Mouse (Mus musculus) midbrain, embryonic 12.5 days (tissue): ENCODE results near the gene Taok1. TPM values are rescaled to one million over a fixed set of nuclear protein-coding genes. Genes with fewer than 3 reads are reported as not detected.

Experiments used
- ATAC-seq: fragments of 200-750 bp; cut with Nextera tagmentation; 2 replicates; pipeline ENCODE4 v1.8.0; 2017; ENCODE audit warnings: low read depth, moderate TSS enrichment, moderate library complexity; ENCODE audit not compliant: low FRiP score
- H3K27ac ChIP-seq: fragments of 300-500 bp; sonication (generic); replicated peaks from 2 replicates; pipeline ENCODE4 v1.5.1; 2016; ENCODE audit warnings: mild to moderate bottlenecking
- H3K27me3 ChIP-seq: fragments of 300-500 bp; sonication (generic); 2 replicates; pipeline ENCODE4 v1.6.1; 2016; ENCODE audit warnings: mild to moderate bottlenecking
- H3K36me3 ChIP-seq: fragments of 300-500 bp; sonication (generic); 2 replicates; pipeline ENCODE4 v1.6.1; 2016
- H3K4me1 ChIP-seq: fragments of 300-500 bp; sonication (generic); 2 replicates; pipeline ENCODE4 v1.6.1; 2016
- H3K4me2 ChIP-seq: fragments of 300-500 bp; sonication (generic); replicated peaks from 2 replicates; pipeline ENCODE4 v1.6.1; 2016; ENCODE audit warnings: mild to moderate bottlenecking, moderate library complexity
- H3K4me3 ChIP-seq: fragments of 300-500 bp; sonication (generic); 2 replicates; pipeline ENCODE4 v1.5.1; 2016; ENCODE audit warnings: mild to moderate bottlenecking
- H3K9ac ChIP-seq: fragments of 300-500 bp; sonication (generic); replicated peaks from 2 replicates; pipeline ENCODE4 v1.6.1; 2016; ENCODE audit warnings: mild to moderate bottlenecking, moderate library complexity
- H3K9me3 ChIP-seq: fragments of 300-500 bp; sonication (generic); 2 replicates; pipeline ENCODE4 v1.6.1; 2016; ENCODE audit warnings: mild to moderate bottlenecking
- WGBS: fragments of 180-500 bp; shearing (Covaris S2); methylation state at CpG from one replicate; pipeline ENCODE4 v1.1.7; 2016; 5-methylcytosine and 5-hydroxymethylcytosine counted together
- polyA plus RNA-seq: library from polyadenylated mRNA; unstranded; fragments of >200 nt; fragmentation: Nextera tagmentation; extraction: Ambion mirVana; gene quantifications from 2 replicates; pipeline ENCODE4 v1.2.1, GENCODE M21; 2016

The Taok1 gene
- polyA plus RNA-seq, 1 experiment from 2014 or later, result 23.9 TPM

DNA sequence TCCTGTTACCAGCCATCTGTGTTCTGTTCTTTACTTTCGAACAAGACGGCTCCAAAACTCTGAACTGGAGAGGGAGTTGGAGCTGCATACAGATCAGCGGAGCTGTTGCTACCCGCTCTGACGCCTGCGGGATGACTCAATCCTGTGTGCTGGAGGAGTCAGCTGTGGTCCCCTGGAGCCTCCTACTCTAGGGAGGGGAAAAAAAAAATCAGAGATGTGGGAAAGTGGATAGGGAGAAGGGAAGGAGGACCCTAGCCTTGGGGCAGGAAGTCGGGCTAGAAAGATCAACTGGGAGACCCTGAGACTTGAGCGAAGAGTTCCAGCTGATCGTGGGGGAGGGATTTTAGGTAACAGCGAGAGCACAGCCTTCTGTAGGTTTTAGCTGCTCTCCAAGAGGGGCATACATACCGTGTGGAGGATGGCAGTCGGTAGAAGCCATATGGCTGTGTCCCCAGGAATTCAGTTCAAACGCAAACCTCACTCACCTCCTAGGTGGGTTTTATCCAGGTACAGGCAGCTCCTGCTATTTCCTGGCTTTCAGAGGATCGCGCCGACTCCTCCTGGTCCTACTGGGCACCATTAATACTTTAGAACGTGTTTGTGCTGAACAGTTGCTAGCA, 16.9 kb upstream of the Taok1 start:
- Histone ChIP-seq H3K4me2 (peak overlapping the region; percentile 68), H3K4me1 (peaks cover 27% of the 10 kb centered on the region), H3K9me3 (no peaks in the 10 kb centered on the region), H3K27ac (peak overlapping the region; percentile 72), H3K4me3 (peak overlapping the region; percentile 34), H3K36me3 (no peaks in the 10 kb centered on the region), H3K9ac (peak overlapping the region; percentile 41; the same call in 1 of the 2 replicates), H3K27me3 (0 out of 2 replicates have a peak, but pooled peaks cover 5% of the 10 kb centered on the region)
- ATAC-seq, result peak; percentile 74; the same call in 1 of the 2 replicates
- under 1% methylated on average over 17 of the region's 17 CpGs for WGBS

DNA sequence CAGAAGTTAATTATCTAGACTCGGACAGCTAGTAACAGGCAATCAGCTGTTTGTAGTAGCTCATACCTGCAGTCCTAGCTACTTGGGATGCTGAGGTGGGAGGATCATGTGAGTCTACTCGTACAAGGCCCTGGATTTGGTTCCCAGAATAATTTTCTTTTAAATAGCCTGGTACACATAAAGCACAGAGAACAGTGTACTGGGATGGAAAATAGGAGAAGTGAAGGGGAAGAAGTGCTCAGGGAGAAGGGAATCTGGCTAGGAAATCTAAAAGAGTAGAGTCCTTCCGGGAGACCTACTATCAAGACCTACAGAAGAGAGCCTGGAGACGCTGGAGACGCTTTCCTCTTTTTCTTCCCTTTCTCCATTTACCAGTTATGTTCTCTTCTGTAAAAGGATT, 16.4 kb upstream of the Taok1 start:
- Histone ChIP-seq H3K27ac (peak overlapping the region; percentile 72), H3K36me3 (no peaks in the 10 kb centered on the region), H3K27me3 (0 out of 2 replicates have a peak, but pooled peaks cover 5% of the 10 kb centered on the region), H3K4me3 (peak overlapping the region; percentile 34), H3K4me2 (peak overlapping the region; percentile 68), H3K9me3 (no peaks in the 10 kb centered on the region), H3K9ac (peak overlapping the region; percentile 41; the same call in 1 of the 2 replicates), H3K4me1 (peaks cover 27% of the 10 kb centered on the region)
- 23% methylated on average over 5 of the region's 5 CpGs for WGBS
- ATAC-seq, result no peak

DNA sequence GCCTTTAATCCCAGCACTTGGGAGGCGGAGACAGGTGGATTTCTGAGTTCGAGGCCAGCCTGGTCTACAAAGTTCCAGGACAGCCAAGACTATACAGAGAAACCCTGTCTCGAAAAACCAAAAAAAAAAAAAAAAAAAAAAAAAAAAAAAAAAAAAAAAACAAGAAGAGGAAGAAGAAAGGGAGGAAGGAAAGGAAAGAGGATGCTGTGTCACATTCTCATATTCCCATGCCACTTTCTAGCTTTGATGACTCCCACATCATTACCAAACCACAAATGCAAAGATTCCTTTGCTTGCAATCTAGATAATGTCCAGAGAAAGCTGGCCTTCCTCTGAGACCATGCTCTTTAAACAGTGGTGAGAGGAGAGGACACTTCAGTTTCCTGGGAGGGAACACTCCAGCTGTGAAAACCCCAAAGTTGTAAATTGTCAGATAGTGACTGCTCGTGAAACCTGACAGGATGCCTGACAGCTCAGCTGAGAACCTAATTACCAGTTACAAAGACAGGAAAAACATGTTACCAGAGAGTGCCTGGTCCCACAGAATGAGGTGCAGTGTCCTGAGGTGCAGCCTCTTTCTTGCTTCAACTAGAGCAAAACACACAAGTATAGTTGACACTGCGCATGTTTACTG, 14.4 kb upstream of the Taok1 start:
- Histone ChIP-seq H3K4me1 (peaks cover 27% of the 10 kb centered on the region), H3K4me2 (no peak overlapping the region), H3K36me3 (no peaks in the 10 kb centered on the region), H3K4me3 (no peak overlapping the region), H3K9ac (no peak overlapping the region), H3K9me3 (no peaks in the 10 kb centered on the region), H3K27me3 (no peaks in the 10 kb centered on the region), H3K27ac (no peak overlapping the region)
- 74% methylated on average over 4 of the region's 5 CpGs for WGBS
- no peak for ATAC-seq

DNA sequence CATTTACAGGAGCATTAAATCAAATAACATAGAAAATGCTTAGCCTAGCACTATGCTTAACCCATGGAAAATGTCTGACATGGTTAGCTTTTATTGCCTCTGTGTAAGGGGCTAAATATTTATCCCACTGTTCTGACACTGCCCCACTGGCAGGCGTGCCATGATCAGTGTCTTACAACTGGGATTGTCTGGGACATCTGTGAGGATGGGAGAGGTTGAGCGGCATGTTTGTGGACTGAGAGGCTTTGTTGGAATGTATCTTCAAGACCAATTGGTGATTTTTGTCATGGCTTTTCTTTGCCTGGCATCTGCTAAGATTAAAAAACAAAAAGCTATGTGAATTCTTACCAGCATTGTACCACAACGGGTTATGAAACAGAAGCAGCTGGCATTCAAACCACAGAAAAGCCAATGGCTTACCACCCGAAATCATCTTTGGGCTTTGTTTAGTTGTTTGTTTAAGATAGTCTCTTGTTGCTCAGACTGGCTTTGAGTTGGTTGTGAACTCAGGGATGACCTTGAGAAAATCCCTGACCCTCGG, 7.5 kb upstream of the Taok1 start:
- Histone ChIP-seq H3K4me2 (no peak overlapping the region), H3K9me3 (no peaks in the 10 kb centered on the region), H3K36me3 (no peaks in the 10 kb centered on the region), H3K4me1 (no peaks in the 10 kb centered on the region), H3K9ac (no peak overlapping the region), H3K4me3 (no peak overlapping the region), H3K27ac (no peak overlapping the region), H3K27me3 (no peaks in the 10 kb centered on the region)
- no peak for ATAC-seq
- 74% methylated on average over 5 of the region's 5 CpGs for WGBS

DNA sequence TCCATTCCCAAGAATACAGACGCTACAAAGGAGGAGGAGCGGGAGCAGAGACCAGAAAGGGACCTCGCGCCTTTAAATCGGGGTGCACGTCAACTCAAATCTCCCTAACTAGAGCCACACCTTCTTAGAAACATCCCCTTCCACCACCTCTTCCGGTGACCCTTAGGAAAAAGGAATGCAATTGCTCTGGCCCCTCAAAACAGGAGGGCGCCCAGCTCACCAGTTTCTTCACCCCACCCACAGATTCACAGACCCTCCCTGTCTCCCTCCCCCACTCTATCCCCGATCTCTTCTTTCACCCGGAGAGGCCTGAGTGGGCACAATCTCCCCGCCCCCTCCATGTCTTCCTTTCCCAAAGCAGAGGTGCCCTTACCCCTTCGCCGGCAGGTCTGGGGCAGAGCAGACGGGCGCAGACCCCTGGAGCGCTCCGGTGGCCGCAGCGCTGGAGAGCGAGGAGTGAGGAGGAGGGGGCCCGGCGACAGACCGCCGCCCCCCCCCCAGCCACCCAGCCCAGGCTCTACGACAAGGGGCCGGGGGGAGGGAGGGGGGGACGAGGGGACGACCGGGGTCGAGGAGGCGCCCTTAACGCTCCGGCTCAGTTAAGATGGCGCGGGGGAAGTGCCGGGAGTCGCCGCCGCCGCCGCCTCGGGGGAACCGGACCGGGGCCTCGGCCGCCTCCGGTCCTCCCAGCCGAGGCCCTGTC, 629 bp downstream of the Taok1 start:
- Histone ChIP-seq H3K4me1 (peaks cover 26% of the 10 kb centered on the region), H3K4me2 (peak overlapping the region; percentile 89), H3K27me3 (no peaks in the 10 kb centered on the region), H3K9ac (peak overlapping the region; percentile 99), H3K36me3 (0 out of 2 replicates have a peak, but pooled peaks cover 6% of the 10 kb centered on the region), H3K4me3 (peak overlapping the region; percentile 95), H3K9me3 (no peaks in the 10 kb centered on the region), H3K27ac (peak overlapping the region; percentile 98)
- under 1% methylated on average over 33 of the region's 48 CpGs for WGBS
- peak; percentile 53; the same call in 1 of the 2 replicates for ATAC-seq

DNA sequence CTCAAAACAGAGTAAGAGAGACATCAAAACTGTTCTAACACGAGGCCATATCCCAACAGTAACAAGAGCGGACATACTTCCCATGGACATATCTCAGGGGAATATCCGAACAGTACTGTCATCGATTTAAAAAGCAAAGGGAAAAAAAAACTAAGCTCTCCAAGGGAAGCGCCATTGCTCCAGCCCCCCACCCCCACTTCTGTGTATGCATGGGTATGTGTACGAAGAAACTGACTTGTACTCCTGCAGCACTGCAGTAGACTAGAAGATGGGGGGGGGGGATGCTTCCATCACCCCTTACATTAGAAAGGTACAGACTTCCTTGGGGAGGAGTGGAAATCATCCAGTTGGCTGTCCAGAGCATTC, 1.2 kb downstream of the Taok1 start:
- Histone ChIP-seq H3K36me3 (0 out of 2 replicates have a peak, but pooled peaks cover 6% of the 10 kb centered on the region), H3K27me3 (no peaks in the 10 kb centered on the region), H3K4me1 (peaks cover 26% of the 10 kb centered on the region), H3K9ac (peak overlapping the region; percentile 99), H3K27ac (peak overlapping the region; percentile 98), H3K9me3 (no peaks in the 10 kb centered on the region), H3K4me2 (peak overlapping the region; percentile 89), H3K4me3 (peak overlapping the region; percentile 95)
- 13% methylated on average over 6 of the region's 6 CpGs for WGBS
- no peak for ATAC-seq

DNA sequence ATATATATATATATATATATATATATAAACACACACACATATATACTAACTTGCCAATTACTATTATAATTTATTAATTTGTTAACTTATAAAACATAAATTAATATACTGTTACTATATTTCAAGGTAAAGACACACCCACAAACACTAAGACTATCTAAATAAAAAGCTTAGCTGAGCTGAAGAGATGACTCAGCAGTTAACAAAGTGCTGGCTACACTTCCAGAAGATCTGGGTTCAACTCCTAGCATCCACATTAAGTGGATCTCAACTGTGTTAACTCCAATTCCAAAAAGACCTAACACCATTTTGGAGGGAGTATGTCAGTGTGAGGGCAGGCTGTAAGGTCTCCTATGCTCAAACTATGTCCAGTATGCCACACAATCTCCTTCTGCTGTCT, 10.3 kb downstream of the Taok1 start:
- no peak overlapping the region for H3K9ac ChIP-seq
- no peak for ATAC-seq
- no peaks in the 10 kb centered on the region for H3K4me1 ChIP-seq
- 0 out of 2 replicates have a peak, but pooled peaks cover 8% of the 10 kb centered on the region for H3K36me3 ChIP-seq
- H3K27ac ChIP-seq, result no peak overlapping the region
- no peak overlapping the region for H3K4me3 ChIP-seq
- H3K4me2 ChIP-seq, result no peak overlapping the region
- H3K9me3 ChIP-seq, result no peaks in the 10 kb centered on the region
- no peaks in the 10 kb centered on the region for H3K27me3 ChIP-seq

DNA sequence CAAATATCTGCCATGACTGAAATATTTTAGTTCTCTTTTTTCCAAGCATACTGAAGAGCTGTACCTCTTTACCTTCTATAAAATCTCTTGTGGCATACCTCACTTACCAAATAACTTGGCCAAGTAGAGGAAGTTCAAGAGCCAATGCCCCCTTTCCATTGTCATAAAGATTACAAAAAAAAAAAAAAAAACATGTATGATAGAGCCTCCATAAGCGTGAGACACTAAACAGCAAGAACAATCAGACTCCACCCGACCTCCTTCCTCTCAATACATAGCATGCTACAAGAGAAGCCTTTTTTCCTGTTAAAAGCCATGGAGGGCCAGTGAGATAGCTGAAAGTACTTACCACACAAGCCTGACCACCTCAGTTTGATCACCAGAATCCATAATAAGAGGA, 16.2 kb downstream of the Taok1 start:
- no peak overlapping the region for H3K4me2 ChIP-seq
- no peak overlapping the region for H3K9ac ChIP-seq
- H3K4me1 ChIP-seq, result no peaks in the 10 kb centered on the region
- ATAC-seq, result no peak
- no peak overlapping the region for H3K4me3 ChIP-seq
- no peaks in the 10 kb centered on the region for H3K9me3 ChIP-seq
- WGBS, result 87% methylated on average over 2 of the region's 2 CpGs
- no peak overlapping the region for H3K27ac ChIP-seq
- no peaks in the 10 kb centered on the region for H3K27me3 ChIP-seq
- 0 out of 2 replicates have a peak, but pooled peaks cover 2% of the 10 kb centered on the region for H3K36me3 ChIP-seq

DNA sequence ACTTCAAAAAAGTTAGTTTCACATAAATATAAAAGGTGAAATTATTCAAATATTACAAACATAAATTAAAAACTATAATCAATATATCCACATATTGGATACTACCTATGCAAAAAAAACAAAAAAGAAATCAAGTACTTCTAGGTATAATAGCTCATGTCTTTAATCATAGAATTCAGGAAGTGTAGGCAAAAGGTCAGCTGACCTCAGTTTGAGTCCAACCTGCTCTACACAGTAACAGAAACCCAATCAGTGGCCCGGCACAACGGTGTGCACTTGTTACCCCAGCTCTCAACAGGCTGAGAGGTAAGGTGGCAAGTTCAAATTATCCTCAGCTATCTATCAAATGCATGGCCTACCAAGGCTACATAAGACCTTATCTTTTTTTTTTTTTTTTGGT, 16.8 kb downstream of the Taok1 start:
- H3K9ac ChIP-seq, result no peak overlapping the region
- peaks cover 2% of the 10 kb centered on the region; the same call in 1 of the 2 replicates for H3K36me3 ChIP-seq
- no peak overlapping the region for H3K4me3 ChIP-seq
- WGBS, result 97% methylated on average over 2 of the region's 2 CpGs
- H3K4me2 ChIP-seq, result no peak overlapping the region
- no peaks in the 10 kb centered on the region for H3K9me3 ChIP-seq
- no peak for ATAC-seq
- H3K4me1 ChIP-seq, result no peaks in the 10 kb centered on the region
- H3K27me3 ChIP-seq, result no peaks in the 10 kb centered on the region
- H3K27ac ChIP-seq, result no peak overlapping the region

DNA sequence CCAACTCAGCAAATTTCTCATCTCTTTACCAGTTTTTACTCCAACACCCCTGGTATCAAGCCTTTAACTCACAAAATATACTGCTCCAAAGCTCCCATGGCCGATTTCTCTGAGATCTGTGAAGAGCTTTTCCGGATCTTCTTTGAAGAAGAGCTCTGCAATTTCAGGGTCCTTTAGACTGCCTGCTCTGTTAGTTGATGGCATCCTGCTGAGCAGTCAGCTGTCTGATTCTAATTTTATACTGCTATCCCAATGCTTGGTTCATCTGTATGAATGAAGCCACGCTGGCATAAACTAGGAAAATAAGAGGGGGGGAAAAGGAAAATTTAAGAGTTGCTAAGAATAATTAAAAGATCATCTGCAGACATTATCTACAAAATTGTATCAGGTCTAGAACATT, 22.4 kb downstream of the Taok1 start:
- no peaks in the 10 kb centered on the region for H3K4me1 ChIP-seq
- H3K27ac ChIP-seq, result no peak overlapping the region
- H3K4me3 ChIP-seq, result no peak overlapping the region
- H3K4me2 ChIP-seq, result no peak overlapping the region
- no peaks in the 10 kb centered on the region for H3K27me3 ChIP-seq
- 77% methylated on average over 3 of the region's 3 CpGs for WGBS
- peaks cover 26% of the 10 kb centered on the region; the same call in 1 of the 2 replicates for H3K36me3 ChIP-seq
- ATAC-seq, result no peak
- no peak overlapping the region for H3K9ac ChIP-seq
- no peaks in the 10 kb centered on the region for H3K9me3 ChIP-seq

DNA sequence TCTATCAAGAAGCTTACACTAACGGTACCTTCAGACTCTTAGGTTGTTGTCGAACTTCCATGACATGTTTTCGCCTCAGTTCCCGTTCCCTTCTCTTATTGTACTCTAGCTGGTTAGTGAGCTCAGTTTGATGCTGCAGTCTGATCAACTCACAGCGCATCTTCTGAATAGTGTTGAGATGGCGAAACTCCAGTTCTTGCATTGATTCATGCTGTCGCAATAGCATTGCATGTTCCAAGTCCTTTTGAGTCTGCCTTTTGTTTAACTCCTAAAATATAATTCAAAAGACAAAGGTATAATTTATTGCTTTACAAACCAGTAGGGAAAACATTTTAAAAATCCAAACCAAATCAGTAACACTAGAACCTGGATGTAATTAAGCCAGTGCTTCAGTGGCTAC, 62.4 kb downstream of the Taok1 start:
- H3K4me2 ChIP-seq, result no peak overlapping the region
- no peak overlapping the region for H3K4me3 ChIP-seq
- H3K27ac ChIP-seq, result no peak overlapping the region
- H3K27me3 ChIP-seq, result no peaks in the 10 kb centered on the region
- H3K9ac ChIP-seq, result no peak overlapping the region
- no peaks in the 10 kb centered on the region for H3K9me3 ChIP-seq
- H3K36me3 ChIP-seq, result peaks cover 76% of the 10 kb centered on the region
- no peak for ATAC-seq
- 95% methylated on average over 7 of the region's 7 CpGs for WGBS
- H3K4me1 ChIP-seq, result no peaks in the 10 kb centered on the region
